Mouse (Mus musculus): ENCODE measurements around the gene Agap2.

GRCm38 (mm10) chr10:127129431-127129830, 54.3 kb downstream of the Agap2 start:
- TF ChIP-seq ELF1 (IDR thresholded peaks at IDR 0.05; ENCODE audit: low read depth, low read length) (no peak), CTCF (conservative IDR thresholded peaks at IDR 0.05 in 1 of 2, IDR thresholded peaks at IDR 0.05 in 1 of 2; ENCODE audit: low read depth in 2 of 2, low read length in 2 of 2) (no peak), MAX (IDR thresholded peaks at IDR 0.05; ENCODE audit: low read length) (no peak), NRF1 (IDR thresholded peaks at IDR 0.05; ENCODE audit: low read depth, low read length) (no peak), MEF2A (IDR thresholded peaks at IDR 0.05; ENCODE audit: borderline replicate concordance, low read depth, low read length) (no peak)

All from CH12.LX (cell line).